Mouse (Mus musculus) thymus, postnatal 25 days (tissue): ENCODE results near the gene Srp14.
A peak's percentile ranks its signal among the peaks of the same experiment; 100 is the strongest.

Experiments used
- DNase-seq: peaks from one replicate; pipeline ENCODE4 v3.0.0; 2022

Srp14 gene

DNA sequence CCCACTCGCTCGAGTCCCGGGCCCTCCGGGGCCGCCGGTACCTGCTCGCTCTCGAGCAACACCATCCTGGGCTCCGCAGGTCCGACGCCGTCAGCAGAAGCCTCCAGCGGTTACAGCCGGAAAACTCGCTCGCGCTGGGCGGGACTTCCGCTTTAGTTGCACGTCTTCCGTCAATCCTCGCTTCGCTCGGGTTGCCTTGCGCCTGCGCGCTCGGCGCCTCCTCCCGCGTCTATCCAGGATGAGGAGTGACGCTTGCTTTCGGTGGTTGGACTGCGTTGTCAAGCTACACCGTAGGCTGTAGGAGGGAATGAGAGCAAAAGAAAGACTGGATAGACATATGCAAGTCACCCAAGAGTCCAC, at the start of gene Srp14:
Gene Srp14, minus strand, starts transcription at position 162 of the 360 bp plus-strand sequence.
- peak; percentile 91 for DNase-seq

DNA sequence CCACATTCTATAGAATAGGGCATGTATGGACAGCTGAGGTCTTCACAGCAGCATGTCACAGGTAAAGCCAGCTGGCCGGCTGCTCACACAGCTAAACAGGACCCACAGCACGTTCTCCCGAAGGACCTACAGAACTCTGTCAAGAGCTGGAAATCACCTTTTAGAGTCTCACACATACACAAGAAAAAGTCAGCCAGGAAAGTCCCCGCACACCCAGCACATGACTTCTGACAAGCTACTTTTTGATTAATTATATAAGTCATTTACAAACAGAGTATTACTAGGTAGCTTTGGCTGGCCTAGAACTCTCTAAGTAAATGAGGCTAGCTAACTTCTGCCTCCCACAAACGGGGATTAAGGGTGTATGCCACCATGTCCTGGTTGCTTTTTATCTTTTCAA, 47.0 kb upstream of the Srp14 start:
- no peak for DNase-seq

DNA sequence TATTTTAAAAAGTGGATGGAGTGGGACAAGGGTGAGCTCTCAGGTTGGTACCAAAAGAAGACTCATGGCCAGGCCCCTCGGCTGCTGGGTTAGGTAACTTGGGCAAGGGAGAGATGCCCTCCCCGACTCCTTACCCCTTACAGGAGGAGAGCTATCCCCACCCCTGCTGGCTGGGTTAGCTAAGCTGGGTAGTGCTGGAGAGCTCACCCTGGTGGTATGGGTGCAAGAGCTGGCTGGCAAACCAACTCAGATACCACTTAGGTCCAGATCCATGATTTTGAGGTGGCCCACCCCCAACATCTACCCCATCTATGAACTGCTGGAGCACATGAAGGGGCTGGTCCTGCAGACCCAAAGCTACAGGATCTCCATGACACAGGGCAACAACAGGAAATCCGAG, 45.3 kb upstream of the Srp14 start:
- DNase-seq, result no peak

DNA sequence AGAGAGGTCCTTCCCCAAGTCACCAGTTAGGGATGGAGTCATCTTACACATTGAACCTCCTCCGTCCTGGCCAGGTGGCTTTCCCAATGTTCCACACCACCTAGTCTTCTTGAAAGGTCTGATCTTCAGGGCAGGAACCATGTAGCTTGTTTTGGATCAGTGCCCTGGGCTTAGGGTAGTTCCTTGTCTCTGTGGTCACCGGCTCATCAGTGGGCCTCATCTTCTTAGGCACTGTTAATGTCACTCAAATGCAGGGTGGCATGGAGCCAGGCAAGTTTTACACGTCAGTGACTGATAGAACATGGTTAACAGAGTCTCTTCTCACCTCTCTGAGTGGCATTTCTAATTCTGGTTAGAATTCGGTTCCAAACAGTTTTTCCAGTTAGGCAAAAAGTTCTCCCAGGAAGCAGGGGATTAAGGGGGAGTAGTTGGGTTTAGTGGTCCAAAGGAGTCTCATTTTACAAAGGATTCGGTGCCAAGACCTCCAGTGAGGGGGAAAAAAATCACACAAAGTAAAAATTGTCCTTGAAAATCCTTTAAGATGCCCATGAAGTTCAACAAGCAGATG, 43.7 kb upstream of the Srp14 start:
- no peak for DNase-seq

DNA sequence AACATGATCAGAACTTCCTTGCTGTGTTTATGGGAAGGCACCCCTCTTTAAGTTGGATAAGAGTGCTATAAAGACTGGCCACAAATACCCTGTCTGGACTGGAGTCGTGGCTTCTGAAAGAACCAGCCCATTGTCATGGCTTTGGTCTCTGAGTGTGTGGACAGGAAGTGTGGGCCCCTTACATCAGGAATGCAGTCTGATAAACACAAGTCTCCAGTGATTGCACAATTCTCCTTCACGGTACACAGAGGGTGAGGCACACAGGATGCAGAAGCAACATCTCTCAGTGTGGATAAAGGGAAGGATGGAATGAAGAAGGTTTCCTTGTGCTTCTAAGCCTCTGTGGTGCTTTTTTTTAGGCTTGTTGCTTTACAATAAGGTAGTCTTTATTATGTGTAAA, 42.8 kb upstream of the Srp14 start:
- no peak for DNase-seq

DNA sequence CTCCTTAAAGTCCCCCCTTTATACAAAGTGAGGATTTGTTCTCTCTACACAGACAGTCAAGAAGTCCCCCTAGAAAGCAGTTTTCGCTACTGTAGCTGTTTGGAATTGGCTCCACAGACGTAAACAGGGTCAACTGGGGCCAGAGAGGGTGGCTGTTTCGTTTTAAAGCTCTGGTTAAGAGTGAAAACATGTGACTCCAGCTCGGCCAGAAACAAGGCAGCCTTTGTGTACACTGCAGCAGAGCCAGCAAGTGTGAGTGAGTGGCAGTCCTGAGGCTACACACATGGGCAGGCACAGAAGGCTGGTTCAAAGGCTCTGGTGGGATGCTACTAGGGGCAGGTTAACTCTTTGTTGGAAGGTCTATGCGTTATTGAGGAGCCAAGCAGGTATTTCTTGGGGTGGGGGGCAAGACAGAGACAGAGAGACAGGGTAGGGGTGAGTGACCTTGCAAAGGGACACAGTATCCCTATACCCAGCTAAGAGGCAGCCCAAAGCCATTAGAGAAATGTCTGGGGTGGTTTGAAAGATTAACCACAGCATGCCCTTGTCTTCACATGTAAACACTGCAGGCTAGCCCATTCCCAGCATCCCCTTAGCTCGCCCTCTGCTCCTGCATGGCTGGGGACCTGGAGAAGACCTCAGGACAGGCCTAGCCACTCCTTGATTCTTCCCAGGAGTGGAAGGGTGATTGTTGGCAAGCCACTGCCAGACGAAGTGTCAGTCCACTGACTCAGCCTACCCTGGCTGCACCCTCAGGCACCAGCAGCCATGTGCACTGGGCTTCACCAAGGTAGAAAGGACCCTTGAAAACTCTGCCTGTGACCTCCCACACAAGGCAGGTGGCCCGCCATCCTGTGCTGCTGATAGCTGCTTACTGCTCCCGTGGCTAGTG, 40.8 kb upstream of the Srp14 start:
- no peak for DNase-seq

DNA sequence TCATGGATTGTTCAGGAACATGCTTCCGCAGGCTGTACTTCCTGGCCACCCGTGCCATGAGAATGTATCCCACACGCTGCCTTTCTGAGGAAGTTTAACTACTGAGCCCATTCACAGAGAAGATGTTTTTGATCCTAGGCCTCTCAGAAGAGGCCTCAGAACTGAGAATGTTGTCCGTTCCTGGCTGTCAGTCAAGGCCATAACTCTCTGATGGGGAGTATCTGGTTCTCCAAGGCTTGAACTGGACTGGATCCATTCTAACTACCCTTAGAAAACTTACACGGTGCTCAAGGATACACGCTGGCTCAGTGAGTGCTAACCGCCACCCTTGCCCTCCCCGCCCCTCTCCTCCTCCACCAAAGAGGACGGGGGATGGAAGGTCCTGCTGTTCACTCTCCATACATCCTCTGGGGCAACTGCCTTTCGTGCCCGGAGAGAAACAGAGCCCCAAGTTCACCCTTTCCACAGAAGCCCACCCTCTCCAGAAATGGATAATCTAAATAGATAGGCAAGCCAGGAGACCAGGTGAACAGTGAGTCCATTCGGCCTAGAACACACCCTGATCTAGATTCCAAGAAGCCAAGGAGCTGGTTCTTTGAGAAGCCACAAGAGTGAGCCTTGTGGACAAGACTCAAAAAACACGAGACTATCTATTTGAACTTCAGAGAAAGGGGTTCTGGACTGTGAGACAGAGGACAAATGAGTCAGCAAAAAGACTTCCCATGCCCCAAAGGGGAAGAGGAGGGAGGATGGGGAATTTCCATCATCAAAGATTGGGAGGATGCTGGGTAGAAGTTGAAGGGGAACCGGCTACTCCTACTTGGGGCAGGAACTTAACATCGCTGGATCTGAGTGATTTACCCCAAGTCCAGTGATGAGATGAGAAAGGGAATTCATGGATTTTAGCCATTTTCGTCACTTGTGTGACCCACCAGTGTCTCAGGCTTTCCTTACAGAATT, 33.2 kb upstream of the Srp14 start:
- no peak for DNase-seq

DNA sequence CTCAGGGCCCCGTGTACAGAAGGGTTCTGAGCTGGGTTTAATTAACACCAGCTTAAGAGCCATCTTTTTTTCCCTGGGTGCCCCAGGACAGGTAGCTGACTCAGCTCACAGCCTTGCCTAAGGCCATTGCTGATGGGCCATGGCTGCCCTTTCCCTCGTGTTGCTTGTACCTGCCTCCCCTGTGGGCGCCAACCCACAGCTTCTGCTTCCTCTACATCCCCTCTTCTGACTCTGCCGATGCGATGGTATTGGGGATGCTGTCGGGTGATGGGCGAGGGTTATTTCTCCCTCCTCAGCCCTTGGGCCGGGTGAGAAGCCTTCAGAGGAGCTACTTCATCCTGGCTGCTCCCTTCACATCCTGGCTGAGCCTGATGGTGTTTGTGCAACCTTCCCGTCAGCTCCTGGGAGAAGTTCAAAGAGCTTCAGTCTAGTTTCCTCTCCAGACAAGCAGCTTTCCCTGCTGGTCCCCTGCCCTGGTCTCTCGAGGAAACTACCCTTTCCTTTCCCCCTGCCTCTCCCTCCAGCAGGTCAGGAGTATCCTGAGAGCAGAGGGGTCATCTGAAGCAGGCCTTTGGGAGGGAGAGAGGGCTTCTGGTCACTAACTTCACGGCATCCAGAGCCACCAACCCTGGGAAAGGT, 32.4 kb upstream of the Srp14 start:
- no peak for DNase-seq

DNA sequence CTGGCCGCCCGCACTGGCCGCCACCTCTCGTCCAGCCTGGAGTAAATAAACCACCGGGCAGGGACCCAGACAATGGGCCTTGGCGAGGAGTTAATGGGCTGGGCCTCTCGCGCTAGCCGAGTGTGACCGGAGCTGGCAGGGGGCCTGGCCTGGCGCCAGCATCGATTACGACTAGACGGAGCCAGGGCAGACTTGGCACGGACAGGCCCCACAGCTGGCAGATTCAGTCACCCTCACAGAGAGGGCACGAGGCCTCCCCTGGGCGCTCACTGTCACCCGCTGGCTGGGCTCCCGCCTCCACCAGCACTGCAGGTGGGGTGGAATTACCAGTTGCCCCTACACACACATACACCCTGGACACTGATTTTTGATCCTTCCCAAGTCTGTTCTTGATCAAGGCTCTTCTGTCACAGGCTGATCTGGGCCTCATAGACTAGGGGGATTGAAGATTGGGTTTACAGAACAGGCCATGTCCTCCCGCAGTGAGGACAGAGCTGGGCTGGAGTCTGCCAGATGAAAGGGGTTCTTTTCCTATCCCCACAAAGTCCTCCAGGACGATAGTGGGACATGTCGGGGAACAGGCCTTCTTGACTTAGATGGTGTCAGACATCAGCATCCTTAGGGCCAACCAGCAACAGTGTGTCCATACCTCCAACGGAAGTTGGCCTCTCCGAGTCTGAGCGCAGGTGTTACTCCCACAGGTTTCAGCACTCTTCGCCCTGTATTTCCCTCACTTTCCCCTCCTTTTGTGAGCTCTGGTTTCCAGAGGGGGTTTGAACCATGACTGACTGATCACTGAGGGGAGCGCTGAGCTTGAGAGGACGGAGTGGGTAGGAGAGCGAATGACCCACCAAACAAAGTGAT, 31.2 kb upstream of the Srp14 start:
- DNase-seq, result no peak

DNA sequence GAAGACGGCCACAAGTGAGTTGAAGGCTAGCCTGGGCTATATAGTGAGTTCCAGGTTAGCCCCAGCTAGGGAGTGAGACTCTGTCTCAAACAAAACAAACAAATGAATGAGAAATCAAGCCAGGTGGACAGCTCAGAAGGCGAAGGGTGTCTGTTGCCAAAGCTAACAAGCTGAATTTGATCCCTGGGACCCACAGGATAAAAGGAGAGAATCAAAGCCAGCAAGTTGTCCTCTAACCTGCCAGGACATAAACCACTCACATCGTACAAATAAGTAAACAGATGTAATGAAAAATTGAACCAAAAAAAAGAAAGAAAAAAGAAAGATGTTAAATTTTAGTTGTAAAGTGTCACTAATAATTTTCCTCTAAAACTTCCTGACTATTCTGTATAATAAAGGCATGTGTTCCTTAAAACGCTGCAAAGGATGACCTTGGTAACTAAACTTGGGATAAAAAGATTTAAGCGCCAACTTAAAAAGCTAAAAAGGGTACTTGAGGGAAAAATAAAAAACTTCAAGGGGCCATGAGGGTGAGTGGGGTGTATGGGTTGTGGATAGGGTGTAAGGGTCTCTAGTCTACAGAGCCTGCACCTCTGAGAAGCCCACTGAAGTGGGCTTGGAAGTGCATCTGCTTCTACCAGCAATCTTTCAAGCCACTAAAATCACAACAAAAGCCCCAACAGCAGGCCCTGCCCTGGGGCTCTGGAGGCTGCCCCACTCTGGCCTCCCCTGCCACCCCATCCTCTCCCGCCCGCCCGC, 30.4 kb upstream of the Srp14 start:
- DNase-seq, result no peak

DNA sequence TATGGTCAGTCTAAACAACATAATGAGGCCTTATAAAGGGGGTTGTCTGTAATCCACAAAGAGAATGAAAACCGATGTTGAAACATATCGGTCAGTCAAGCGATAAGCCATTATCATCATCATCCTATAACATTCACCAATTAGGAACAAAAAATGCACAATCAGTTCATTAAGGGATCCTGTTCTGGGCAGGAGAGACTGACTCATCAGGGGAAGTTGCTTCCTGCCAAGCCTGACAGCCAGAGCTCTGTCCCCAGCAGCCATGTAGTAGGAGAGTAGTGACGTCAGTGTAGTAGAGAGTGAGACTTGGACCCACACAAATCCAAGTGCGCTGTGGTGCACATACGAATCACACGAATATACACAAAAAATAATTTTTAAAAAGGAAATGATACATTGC, 27.6 kb upstream of the Srp14 start:
- DNase-seq, result no peak

DNA sequence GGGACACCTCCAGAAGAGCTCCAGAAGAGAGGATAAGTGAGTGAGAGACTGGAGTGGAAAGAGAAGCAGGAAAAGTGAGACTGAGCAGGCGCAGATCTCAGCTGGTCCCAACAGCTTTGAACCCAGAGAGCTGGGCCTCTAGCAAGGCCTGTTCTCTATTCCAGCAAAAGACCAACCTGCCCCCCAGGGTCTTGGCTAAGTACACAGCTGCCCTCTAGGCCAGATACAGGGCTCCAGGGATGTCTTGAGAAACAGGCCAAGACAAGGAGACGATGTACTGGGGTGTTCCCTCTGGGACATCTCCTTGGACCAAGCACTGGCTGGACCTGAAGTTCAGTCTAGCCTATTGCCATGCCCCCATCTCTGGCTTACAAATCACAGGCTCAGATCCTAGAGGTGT, 20.7 kb upstream of the Srp14 start:
- peak; percentile 55 for DNase-seq

DNA sequence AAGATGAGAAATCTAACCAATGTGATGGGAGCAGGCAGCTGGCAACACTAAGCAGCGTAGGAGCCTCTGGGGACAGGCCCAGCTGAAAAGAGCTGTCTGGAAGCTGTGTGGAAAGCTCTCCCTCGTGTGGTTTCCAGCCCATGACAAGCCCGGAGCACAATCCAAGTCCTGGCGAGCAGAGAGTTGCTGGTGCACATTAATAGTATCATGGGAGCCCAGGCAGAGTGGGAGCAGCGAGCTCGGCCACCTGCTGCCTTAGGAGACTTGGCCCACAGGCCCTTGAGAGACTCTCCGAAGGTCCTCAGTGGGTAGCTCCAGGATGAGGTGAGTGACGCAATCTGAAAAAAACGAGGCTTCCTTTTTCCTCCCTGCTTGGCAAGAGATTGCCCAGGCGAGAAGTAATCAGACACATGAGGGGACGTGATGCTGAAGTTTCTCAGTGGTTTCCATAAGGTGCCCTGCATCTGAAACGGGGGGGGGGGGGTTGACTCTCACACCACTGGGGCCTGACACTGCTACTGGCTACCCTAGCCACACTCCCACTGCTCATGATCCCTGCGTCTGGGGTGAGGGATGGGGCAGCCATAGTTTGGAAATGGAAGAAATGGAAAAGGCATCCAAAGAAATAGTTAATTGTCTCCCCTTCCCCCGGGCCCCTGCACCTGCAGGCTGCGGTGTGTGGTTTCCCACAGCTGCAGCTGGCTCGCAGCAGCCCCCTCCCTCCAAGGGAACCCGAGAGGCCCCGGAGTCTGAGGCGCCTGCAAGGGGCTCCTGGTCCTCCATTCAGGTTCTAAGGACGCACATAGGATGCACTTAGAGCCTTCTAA, 19.8 kb upstream of the Srp14 start:
- DNase-seq, result peak; percentile 92

DNA sequence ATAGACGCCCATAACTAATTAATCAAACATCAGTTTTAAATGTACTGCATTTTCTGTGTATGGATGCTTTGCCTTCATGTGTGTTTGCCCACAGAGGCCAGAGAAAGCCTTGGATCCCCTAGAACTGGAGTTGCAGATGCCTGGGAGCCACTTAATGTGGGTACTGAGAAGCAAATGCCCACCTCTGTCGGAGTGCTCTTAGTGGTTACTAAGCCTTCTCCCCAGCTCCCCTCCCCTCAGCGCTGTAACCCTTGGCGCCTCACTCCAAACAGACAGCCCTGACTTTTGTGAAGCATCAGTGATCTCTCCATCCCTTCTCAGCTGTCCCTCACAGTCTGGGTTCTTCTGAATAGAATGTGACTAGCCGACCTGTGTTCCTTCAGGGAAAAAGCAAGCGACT, 19.0 kb upstream of the Srp14 start:
- peak; percentile 72 for DNase-seq

DNA sequence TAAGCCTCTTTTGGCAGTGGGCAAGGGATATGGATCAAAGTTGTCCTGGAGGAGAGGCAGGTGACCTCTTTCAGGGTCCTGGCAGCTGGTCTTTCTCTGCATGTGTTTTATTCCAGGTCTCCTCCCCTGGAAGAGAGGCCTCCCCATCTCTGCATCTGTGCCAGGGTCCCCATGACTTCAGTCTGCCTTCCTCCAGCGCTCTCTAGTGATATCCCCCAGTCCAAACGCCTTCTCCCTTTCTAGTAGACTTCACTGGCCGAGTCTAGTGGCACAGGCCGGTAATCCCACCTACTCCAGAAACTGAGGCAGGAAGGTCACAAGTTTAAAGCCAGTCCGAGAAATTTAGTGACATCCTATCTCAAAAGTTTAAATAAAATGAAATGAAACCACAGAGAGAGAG, 18.4 kb upstream of the Srp14 start:
- DNase-seq, result peak; percentile 51

DNA sequence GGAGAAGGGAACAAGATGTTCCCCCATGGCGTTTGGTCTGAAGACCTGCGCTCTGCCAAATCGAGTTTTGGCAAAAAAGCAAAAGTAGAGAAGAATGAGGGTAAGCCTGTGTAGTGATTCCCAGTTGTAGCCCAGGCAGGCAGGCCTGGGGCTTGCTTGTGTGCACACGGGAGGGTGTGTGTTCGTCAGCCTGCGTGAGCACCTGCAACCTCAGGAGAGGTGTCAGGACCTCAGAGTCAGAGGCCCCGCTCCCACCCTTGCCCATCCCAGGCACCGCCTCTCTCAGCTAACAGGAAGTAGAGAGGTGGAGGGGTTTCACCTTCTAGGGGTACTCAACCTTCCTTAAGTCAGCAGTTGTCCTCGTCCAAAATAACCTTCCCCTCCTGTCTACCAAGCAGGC, 15.5 kb upstream of the Srp14 start:
- DNase-seq, result peak; percentile 79

DNA sequence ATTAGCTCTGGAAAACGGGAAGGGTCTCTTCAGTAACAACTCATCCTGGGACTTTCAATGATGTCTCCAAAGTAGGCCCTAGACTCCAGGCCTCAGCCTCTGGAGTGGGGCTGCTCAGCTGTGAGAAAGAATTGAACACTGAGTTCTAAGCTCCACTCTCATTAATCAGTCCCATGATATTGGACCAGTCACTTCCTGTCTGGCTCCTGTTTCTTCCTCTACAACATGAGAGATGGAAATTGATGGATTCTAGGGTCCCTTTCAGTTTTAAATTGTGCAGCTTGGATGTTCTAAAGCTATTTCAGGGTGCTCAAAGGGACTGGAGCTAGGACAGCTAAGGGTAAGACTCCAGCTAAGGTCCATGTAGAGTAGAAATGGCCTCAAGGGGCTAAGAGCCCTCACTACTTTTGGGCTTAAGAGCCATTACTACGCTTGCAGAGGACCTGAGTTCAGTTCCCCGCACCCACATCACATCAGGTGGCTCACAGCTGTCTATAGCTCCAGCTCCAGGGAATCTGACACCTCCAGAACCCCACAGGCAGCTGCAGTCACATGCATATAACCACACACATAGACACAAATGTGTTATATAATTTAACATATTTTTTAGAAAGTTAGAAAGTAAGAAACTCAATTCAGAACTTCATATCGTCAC, 12.4 kb upstream of the Srp14 start:
- DNase-seq, result peak; percentile 59

DNA sequence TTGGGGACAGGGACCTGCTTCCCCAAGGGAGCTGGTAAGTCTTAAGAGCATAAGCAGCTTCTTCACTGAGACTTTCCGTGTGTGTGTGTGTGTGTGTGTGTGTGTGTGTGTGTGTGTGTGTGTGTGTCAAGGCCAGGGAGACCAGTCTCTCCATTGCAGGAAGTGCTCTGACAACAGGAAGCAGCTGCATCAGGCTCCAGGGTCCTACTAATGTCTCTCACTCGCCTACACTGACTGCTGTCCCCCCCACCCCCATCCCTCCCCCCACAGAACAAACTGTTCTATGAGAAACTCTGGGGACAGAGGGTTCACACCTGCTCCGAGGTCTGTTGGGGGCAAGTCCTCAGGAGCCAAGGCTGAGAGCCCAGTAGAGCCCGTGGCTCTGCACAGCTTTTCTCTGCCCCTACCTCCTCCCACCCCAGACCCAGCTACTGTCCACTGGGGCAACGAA, 11.8 kb upstream of the Srp14 start:
- peak; percentile 80 for DNase-seq

DNA sequence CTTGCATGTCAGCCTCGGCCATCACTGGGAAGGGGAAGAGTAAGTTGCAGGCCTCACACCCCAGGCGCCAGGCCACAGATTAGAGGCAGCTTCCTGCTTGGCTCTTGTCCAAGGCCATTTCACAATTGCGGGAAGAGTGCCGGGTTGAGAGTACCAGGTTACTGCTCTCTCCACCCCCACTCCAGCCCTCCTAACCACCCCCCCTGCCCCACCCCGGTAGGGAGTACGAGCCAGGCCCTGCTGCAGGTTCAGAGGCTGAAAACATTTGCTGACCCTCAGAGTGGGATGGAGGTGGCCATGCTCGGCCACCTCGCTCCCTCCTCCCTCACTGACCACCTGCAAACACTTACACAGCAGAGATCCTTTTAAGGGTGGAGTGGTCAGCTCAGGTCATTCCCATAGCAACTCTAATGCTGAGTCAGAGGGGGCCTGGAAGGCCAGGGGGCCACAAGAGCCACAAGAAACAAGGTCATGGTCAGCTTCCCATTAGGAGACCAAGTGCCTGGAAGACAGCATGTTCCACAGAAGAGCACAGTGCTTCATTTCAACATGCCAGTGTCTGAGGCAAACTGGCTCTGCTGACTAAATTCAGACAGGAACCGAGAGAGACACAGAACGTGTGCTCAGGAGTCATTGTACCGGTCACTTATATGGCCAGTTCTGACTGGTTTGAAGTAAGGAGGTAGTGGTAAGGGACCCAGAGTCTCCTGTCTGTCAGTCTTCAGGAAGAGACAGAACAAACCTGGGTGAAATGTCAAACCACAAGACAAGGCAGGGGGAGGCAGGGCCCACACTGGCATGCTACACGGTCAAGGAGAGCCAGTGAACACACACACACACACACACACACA, 11.0 kb upstream of the Srp14 start:
- DNase-seq, result peak; percentile 69
